Mouse (Mus musculus): Measurements from ENCODE around the gene Olfr159. TPM values are rescaled to one million over a fixed set of nuclear protein-coding genes. Genes with fewer than 3 reads are reported as not detected.

Gene Olfr159
- not detected in 2 replicates for polyA plus RNA-seq (2015; fragmentation: Nextera tagmentation; extraction: Ambion mirVana)

DNA sequence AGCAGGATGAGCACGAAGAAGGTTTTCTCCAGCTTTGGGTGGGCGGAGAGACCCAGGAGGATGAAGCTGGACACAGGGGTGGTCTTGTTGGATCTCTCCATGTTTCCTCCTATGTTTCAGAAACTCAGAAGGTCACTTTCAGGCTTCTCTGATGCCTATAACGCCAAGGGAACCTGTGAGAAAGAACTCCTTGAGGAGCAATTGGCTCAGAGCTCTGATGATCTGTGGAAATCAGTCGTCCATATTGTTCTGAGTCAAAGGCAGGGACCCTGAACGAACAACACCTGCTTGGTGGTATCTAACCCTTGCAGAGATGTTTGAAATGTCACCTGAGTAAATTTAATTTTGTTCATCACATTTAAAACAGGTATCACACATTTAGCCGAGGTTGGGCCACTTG is at the start of gene Olfr159:
Olfr159 (minus strand) TSS at position 101 of the 400 bp plus-strand sequence.

DNA sequence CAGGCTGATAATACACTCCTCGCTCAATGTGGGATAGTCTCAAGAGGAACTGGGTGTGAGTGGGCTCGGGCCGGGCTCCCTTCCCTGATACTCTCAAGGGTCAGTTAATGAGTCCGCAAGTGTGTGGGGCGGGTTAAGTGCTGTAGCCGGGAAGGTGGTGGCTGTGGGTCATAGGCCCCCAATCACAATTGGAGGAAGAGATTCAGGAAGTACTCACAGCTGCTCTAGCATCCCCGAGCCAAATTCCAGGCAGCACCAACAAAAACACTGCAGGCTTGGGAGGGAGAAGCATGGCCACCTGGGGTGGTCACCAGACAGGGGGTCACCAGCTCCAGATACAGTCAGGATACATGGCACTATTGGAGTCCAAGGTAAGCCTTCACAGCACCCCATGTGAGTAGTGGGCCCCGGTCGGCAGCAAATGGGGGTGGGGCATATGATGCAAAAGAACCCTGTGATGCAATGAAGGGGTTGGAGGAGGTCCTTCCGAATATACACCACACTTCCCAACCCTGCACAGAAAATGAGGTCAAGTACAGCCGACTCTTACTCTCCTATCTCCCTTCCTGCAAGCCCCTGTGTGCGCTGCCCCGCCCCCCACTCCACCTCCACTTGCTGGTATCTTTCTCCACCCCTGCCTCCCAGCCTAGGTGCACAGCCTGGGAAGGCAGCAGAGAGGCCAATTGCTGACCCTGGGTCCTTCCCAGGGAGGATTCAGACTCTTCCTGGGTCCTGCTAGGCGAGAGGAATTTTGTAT is 40.8 kb downstream of the Olfr159 start, which contains the start of gene Spaar:
Spaar (plus strand) TSS at position 241 of the 757 bp plus-strand sequence.

DNA sequence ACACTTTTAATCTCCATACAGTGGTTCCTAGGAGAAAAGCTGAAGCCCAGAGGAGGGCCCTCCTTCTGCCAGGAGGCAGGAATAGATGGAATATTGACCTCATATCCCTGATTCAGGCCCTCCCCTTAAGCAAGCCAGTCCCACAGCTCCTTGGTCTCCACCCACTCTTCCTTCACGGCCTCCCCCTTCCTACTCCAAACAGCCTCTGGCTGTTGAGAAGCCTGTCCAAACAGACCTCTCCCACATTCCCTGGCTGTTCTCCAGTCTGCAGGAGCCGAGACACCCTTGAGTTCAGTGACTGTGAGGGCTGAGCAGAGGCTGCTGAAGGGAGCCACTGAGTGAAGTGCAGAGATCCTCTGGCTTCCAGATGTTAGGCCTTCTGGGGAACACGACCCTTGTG is 43.8 kb downstream of the Olfr159 start, which contains the start of gene Hrct1:
Hrct1 (plus strand) TSS at position 194 of the 400 bp plus-strand sequence.

Other genes with a start within 250 kb of the Olfr159 start
- gene Tpm2, start 247.2 kb downstream of the Olfr159 start, polyA plus RNA-seq (2015; fragmentation: Nextera tagmentation; extraction: Ambion mirVana): 63.0 and 70.1 TPM in 2 replicates
- gene Creb3, start 208.7 kb downstream of the Olfr159 start, polyA plus RNA-seq (2015; fragmentation: Nextera tagmentation; extraction: Ambion mirVana): 23.7 and 33.8 TPM in 2 replicates
- gene Tln1, start 208.3 kb downstream of the Olfr159 start, polyA plus RNA-seq (2015; fragmentation: Nextera tagmentation; extraction: Ambion mirVana): 62.7 and 73.4 TPM in 2 replicates
- gene Rgp1, start 192.3 kb downstream of the Olfr159 start, polyA plus RNA-seq (2015; fragmentation: Nextera tagmentation; extraction: Ambion mirVana): 16.0 and 17.6 TPM in 2 replicates
- 16.9 and 18.2 TPM in 2 replicates for gene Gba2, start 192.1 kb downstream of the Olfr159 start, polyA plus RNA-seq (2015; fragmentation: Nextera tagmentation; extraction: Ambion mirVana)
- gene Msmp, start 186.5 kb downstream of the Olfr159 start, polyA plus RNA-seq (2015; fragmentation: Nextera tagmentation; extraction: Ambion mirVana): 0.54 and 0.72 TPM in 2 replicates
- gene Npr2, start 139.1 kb downstream of the Olfr159 start, polyA plus RNA-seq (2015; fragmentation: Nextera tagmentation; extraction: Ambion mirVana): 3.3 and 4.7 TPM in 2 replicates
- 0.20 and 0.70 TPM in 2 replicates for gene Spag8, start 117.4 kb downstream of the Olfr159 start, polyA plus RNA-seq (2015; fragmentation: Nextera tagmentation; extraction: Ambion mirVana)
- gene Hint2, start 114.5 kb downstream of the Olfr159 start, polyA plus RNA-seq (2015; fragmentation: Nextera tagmentation; extraction: Ambion mirVana): 73.1 and 79.8 TPM in 2 replicates
- gene Tmem8b, start 102.0 kb downstream of the Olfr159 start, polyA plus RNA-seq (2015; fragmentation: Nextera tagmentation; extraction: Ambion mirVana): 1.1 and 1.5 TPM in 2 replicates
- 1.5 and 2.0 TPM in 2 replicates for gene Fam221b, start 101.9 kb downstream of the Olfr159 start, polyA plus RNA-seq (2015; fragmentation: Nextera tagmentation; extraction: Ambion mirVana)
- not detected in 2 replicates for gene Olfr70, start 70.2 kb downstream of the Olfr159 start, polyA plus RNA-seq (2015; fragmentation: Nextera tagmentation; extraction: Ambion mirVana)
- not detected in 2 replicates for gene Olfr71, start 60.8 kb downstream of the Olfr159 start, polyA plus RNA-seq (2015; fragmentation: Nextera tagmentation; extraction: Ambion mirVana)
- 0.17 and 0.59 TPM in 2 replicates for gene Hrct1, start 43.8 kb downstream of the Olfr159 start, polyA plus RNA-seq (2015; fragmentation: Nextera tagmentation; extraction: Ambion mirVana)
- 0.07 TPM in 1 of 2 replicates, not detected in the other for gene Spaar, start 41.0 kb downstream of the Olfr159 start, polyA plus RNA-seq (2015; fragmentation: Nextera tagmentation; extraction: Ambion mirVana)
- not detected in 2 replicates for gene Olfr156, start 52.9 kb upstream of the Olfr159 start, polyA plus RNA-seq (2015; fragmentation: Nextera tagmentation; extraction: Ambion mirVana)
- gene Olfr157, start 69.2 kb upstream of the Olfr159 start, polyA plus RNA-seq (2015; fragmentation: Nextera tagmentation; extraction: Ambion mirVana): not detected in 2 replicates
- gene Olfr155, start 80.6 kb upstream of the Olfr159 start, polyA plus RNA-seq (2015; fragmentation: Nextera tagmentation; extraction: Ambion mirVana): not detected in 2 replicates
- 7.1 and 8.0 TPM in 2 replicates for gene Reck, start 104.5 kb upstream of the Olfr159 start, polyA plus RNA-seq (2015; fragmentation: Nextera tagmentation; extraction: Ambion mirVana)
- 49.2 and 49.6 TPM in 2 replicates for gene Glipr2, start 186.4 kb upstream of the Olfr159 start, polyA plus RNA-seq (2015; fragmentation: Nextera tagmentation; extraction: Ambion mirVana)
- gene Ccin, start 212.5 kb upstream of the Olfr159 start, polyA plus RNA-seq (2015; fragmentation: Nextera tagmentation; extraction: Ambion mirVana): not detected in 2 replicates
- 192 and 202 TPM in 2 replicates for gene Clta, start 233.4 kb upstream of the Olfr159 start, polyA plus RNA-seq (2015; fragmentation: Nextera tagmentation; extraction: Ambion mirVana)

All from spleen, postnatal 0 days (tissue).